Mouse (Mus musculus): Measurements from ENCODE around the gene Galnt18. TPM values are rescaled to one million over a fixed set of nuclear protein-coding genes. Genes with fewer than 3 reads are reported as not detected.

Galnt18 gene
- polyA plus RNA-seq, 1 experiment, result 11.9 TPM

DNA sequence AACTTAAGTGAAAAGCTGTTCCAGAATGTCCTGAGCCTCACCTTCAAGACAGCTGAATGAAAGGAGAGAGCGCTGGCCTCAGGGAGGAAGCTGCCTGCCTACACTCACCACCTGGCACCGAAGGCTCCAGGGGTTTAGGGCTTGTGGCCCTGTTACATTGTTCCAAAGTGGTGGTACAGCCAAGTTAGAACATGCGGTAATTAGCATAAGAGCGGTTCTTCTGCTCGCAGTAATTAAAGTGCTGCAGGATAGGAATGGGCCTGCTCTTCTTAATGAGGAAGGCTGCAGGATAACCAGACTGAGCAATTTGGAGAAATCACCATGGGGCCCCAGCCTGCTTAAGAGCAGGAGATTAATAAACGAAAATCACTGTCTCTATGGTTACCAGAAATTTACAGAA is 179.0 kb downstream of the Galnt18 start:
- Histone ChIP-seq H3K79me3 (ENCODE audit: low read depth) (no peaks in the 10 kb centered on the region), H3K27me3 (ENCODE audit: control insufficient read depth, insufficient read depth, insufficient read length) (no peaks in the 10 kb centered on the region), H3K4me3 (ENCODE audit: insufficient read depth, poor library complexity, severe bottlenecking) (no peak overlapping the region), H3K36me3 (ENCODE audit: control insufficient read depth, insufficient read depth) (no peaks in the 10 kb centered on the region), H3K79me2 (ENCODE audit: control insufficient read depth, insufficient read depth) (no peaks in the 10 kb centered on the region), H3ac (ENCODE audit: control insufficient read depth, insufficient read length, low read depth) (no peak overlapping the region)
- no peak for TF ChIP-seq USF1 (IDR thresholded peaks at IDR 0.05; ENCODE audit: low read depth)
- no peak for TF ChIP-seq MYOG (IDR thresholded peaks at IDR 0.05; ENCODE audit: control insufficient read depth, extremely low read depth, insufficient read length)
- no peak for TF ChIP-seq MYOD1 (IDR thresholded peaks at IDR 0.05; ENCODE audit: control insufficient read depth, insufficient read length, low read depth)

GRCm38 (mm10) chr7:111593680-111594079 is 186.1 kb downstream of the Galnt18 start:
- Histone ChIP-seq H3ac (ENCODE audit: control insufficient read depth, insufficient read length, low read depth) (no peak overlapping the region), H3K4me3 (ENCODE audit: insufficient read depth, poor library complexity, severe bottlenecking) (no peak overlapping the region), H3K79me3 (ENCODE audit: low read depth) (no peaks in the 10 kb centered on the region), H3K27me3 (ENCODE audit: control insufficient read depth, insufficient read depth, insufficient read length) (no peaks in the 10 kb centered on the region), H3K79me2 (ENCODE audit: control insufficient read depth, insufficient read depth) (no peaks in the 10 kb centered on the region), H3K36me3 (ENCODE audit: control insufficient read depth, insufficient read depth) (no peaks in the 10 kb centered on the region)
- TF ChIP-seq FOSL1 (IDR thresholded peaks at IDR 0.05; ENCODE audit: insufficient read depth, low read length, poor library complexity, severe bottlenecking) (no peak), CEBPB (IDR thresholded peaks at IDR 0.05; ENCODE audit: low read depth) (no peak), CTCF (IDR thresholded peaks at IDR 0.05; ENCODE audit: control insufficient read depth, insufficient read depth, insufficient read length) (no peak), USF1 (IDR thresholded peaks at IDR 0.05; ENCODE audit: low read depth) (no peak), MAX (IDR thresholded peaks at IDR 0.05) (no peak), MYOD1 (IDR thresholded peaks at IDR 0.05; ENCODE audit: control insufficient read depth, insufficient read length, low read depth) (no peak), MYOG (IDR thresholded peaks at IDR 0.05; ENCODE audit: control insufficient read depth, extremely low read depth, insufficient read length) (no peak)

DNA sequence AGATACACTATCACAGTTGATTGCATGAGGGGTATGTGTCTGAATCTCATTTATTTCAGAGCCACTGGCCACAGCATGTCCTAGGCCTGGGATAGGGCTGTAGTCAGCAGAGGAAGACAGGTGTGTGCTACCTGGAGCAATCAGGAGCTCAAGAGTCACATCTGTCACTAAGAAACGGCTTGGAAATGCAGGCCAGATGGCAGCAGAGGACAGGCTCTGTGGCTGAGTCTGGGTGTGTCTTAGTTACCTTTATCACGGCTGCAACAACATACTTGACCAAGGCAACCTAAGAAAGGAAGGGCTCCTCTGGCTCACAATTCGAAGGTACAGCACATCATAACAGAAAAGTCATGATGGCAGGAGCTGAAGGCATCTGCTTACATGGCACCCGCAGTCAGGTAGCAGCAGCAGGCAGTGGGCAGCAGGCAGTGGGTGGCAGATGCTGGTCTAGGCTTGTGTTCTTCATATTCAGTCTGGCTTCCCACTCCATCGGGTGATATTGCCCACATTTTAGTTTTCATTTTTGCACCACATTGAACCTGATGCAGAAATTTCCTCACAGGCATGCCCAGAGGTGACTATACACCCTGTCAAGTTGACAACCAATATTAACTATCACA is 190.2 kb downstream of the Galnt18 start:
- H3K4me3 ChIP-seq (ENCODE audit: insufficient read depth, poor library complexity, severe bottlenecking), result no peak overlapping the region
- no peaks in the 10 kb centered on the region for H3K27me3 ChIP-seq (ENCODE audit: control insufficient read depth, insufficient read depth, insufficient read length)
- H3K79me3 ChIP-seq (ENCODE audit: low read depth), result no peaks in the 10 kb centered on the region
- H3K36me3 ChIP-seq (ENCODE audit: control insufficient read depth, insufficient read depth), result no peaks in the 10 kb centered on the region
- H3ac ChIP-seq (ENCODE audit: control insufficient read depth, insufficient read length, low read depth), result no peak overlapping the region
- TF ChIP-seq MAX (IDR thresholded peaks at IDR 0.05) (no peak), CEBPB (IDR thresholded peaks at IDR 0.05; ENCODE audit: low read depth) (no peak), MYOG (IDR thresholded peaks at IDR 0.05; ENCODE audit: control insufficient read depth, extremely low read depth, insufficient read length) (no peak), CTCF (IDR thresholded peaks at IDR 0.05; ENCODE audit: control insufficient read depth, insufficient read depth, insufficient read length) (no peak), FOSL1 (IDR thresholded peaks at IDR 0.05; ENCODE audit: insufficient read depth, low read length, poor library complexity, severe bottlenecking) (no peak), USF1 (IDR thresholded peaks at IDR 0.05; ENCODE audit: low read depth) (no peak), MYOD1 (IDR thresholded peaks at IDR 0.05; ENCODE audit: control insufficient read depth, insufficient read length, low read depth) (no peak)
- no peaks in the 10 kb centered on the region for H3K79me2 ChIP-seq (ENCODE audit: control insufficient read depth, insufficient read depth)

GRCm38 (mm10) chr7:111588291-111588781 is 191.4 kb downstream of the Galnt18 start:
- Histone ChIP-seq H3K36me3 (ENCODE audit: control insufficient read depth, insufficient read depth) (no peaks in the 10 kb centered on the region), H3ac (ENCODE audit: control insufficient read depth, insufficient read length, low read depth) (no peak overlapping the region), H3K79me2 (ENCODE audit: control insufficient read depth, insufficient read depth) (no peaks in the 10 kb centered on the region), H3K4me3 (ENCODE audit: insufficient read depth, poor library complexity, severe bottlenecking) (no peak overlapping the region), H3K79me3 (ENCODE audit: low read depth) (no peaks in the 10 kb centered on the region), H3K27me3 (ENCODE audit: control insufficient read depth, insufficient read depth, insufficient read length) (no peaks in the 10 kb centered on the region)
- no peak for TF ChIP-seq FOSL1 (IDR thresholded peaks at IDR 0.05; ENCODE audit: insufficient read depth, low read length, poor library complexity, severe bottlenecking)
- TF ChIP-seq CEBPB (IDR thresholded peaks at IDR 0.05; ENCODE audit: low read depth), result no peak
- TF ChIP-seq MYOD1 (IDR thresholded peaks at IDR 0.05; ENCODE audit: control insufficient read depth, insufficient read length, low read depth), result no peak
- TF ChIP-seq MYOG (IDR thresholded peaks at IDR 0.05; ENCODE audit: control insufficient read depth, extremely low read depth, insufficient read length), result no peak
- TF ChIP-seq CTCF (IDR thresholded peaks at IDR 0.05; ENCODE audit: control insufficient read depth, insufficient read depth, insufficient read length), result no peak
- no peak for TF ChIP-seq MAX (IDR thresholded peaks at IDR 0.05)
- no peak for TF ChIP-seq USF1 (IDR thresholded peaks at IDR 0.05; ENCODE audit: low read depth)

DNA sequence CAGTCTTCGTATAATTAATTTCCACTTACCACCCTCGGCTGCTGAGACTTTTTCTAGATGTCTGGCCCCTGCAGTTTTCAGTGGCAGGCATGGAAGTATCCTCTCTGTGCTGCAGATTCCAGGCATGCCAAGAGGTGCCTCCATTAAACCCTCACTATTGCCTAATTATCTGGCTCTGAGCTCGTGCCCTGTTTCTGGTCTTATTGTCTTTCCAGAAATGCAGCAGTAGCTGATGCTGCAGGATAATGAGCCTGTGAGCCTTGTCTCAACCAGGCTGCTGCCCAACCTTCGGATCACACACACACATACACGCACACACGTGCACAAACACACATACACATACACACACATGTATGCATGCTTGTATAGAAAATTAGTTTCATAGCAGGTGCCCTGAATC is 199.2 kb downstream of the Galnt18 start:
- H3K79me2 ChIP-seq (ENCODE audit: control insufficient read depth, insufficient read depth), result no peaks in the 10 kb centered on the region
- no peak overlapping the region for H3K4me3 ChIP-seq (ENCODE audit: insufficient read depth, poor library complexity, severe bottlenecking)
- no peaks in the 10 kb centered on the region for H3K79me3 ChIP-seq (ENCODE audit: low read depth)
- no peaks in the 10 kb centered on the region for H3K36me3 ChIP-seq (ENCODE audit: control insufficient read depth, insufficient read depth)
- TF ChIP-seq MAX (IDR thresholded peaks at IDR 0.05), result no peak
- no peak for TF ChIP-seq FOSL1 (IDR thresholded peaks at IDR 0.05; ENCODE audit: insufficient read depth, low read length, poor library complexity, severe bottlenecking)
- TF ChIP-seq MYOD1 (IDR thresholded peaks at IDR 0.05; ENCODE audit: control insufficient read depth, insufficient read length, low read depth), result no peak
- no peak for TF ChIP-seq USF1 (IDR thresholded peaks at IDR 0.05; ENCODE audit: low read depth)
- TF ChIP-seq CTCF (IDR thresholded peaks at IDR 0.05; ENCODE audit: control insufficient read depth, insufficient read depth, insufficient read length), result no peak
- no peak for TF ChIP-seq MYOG (IDR thresholded peaks at IDR 0.05; ENCODE audit: control insufficient read depth, extremely low read depth, insufficient read length)
- no peak for TF ChIP-seq CEBPB (IDR thresholded peaks at IDR 0.05; ENCODE audit: low read depth)
- H3ac ChIP-seq (ENCODE audit: control insufficient read depth, insufficient read length, low read depth), result no peak overlapping the region
- no peaks in the 10 kb centered on the region for H3K27me3 ChIP-seq (ENCODE audit: control insufficient read depth, insufficient read depth, insufficient read length)

- Histone ChIP-seq H3K4me3 (ENCODE audit: insufficient read depth, poor library complexity, severe bottlenecking) (no peak overlapping the region), H3K27me3 (ENCODE audit: control insufficient read depth, insufficient read depth, insufficient read length) (no peaks in the 10 kb centered on the region), H3ac (ENCODE audit: control insufficient read depth, insufficient read length, low read depth) (no peak overlapping the region), H3K79me2 (ENCODE audit: control insufficient read depth, insufficient read depth) (no peaks in the 10 kb centered on the region), H3K36me3 (ENCODE audit: control insufficient read depth, insufficient read depth) (no peaks in the 10 kb centered on the region), H3K79me3 (ENCODE audit: low read depth) (no peaks in the 10 kb centered on the region)
- TF ChIP-seq USF1 (IDR thresholded peaks at IDR 0.05; ENCODE audit: low read depth) (no peak), CEBPB (IDR thresholded peaks at IDR 0.05; ENCODE audit: low read depth) (no peak), MYOG (IDR thresholded peaks at IDR 0.05; ENCODE audit: control insufficient read depth, extremely low read depth, insufficient read length) (no peak), CTCF (IDR thresholded peaks at IDR 0.05; ENCODE audit: control insufficient read depth, insufficient read depth, insufficient read length) (no peak), MYOD1 (IDR thresholded peaks at IDR 0.05; ENCODE audit: control insufficient read depth, insufficient read length, low read depth) (no peak), FOSL1 (IDR thresholded peaks at IDR 0.05; ENCODE audit: insufficient read depth, low read length, poor library complexity, severe bottlenecking) (no peak), MAX (IDR thresholded peaks at IDR 0.05) (no peak)
Observed at GRCm38 (mm10) chr7:111575096-111575495, 204.7 kb downstream of the Galnt18 start.

Measured in C2C12 (cell line).